In the genomic region with DNA sequence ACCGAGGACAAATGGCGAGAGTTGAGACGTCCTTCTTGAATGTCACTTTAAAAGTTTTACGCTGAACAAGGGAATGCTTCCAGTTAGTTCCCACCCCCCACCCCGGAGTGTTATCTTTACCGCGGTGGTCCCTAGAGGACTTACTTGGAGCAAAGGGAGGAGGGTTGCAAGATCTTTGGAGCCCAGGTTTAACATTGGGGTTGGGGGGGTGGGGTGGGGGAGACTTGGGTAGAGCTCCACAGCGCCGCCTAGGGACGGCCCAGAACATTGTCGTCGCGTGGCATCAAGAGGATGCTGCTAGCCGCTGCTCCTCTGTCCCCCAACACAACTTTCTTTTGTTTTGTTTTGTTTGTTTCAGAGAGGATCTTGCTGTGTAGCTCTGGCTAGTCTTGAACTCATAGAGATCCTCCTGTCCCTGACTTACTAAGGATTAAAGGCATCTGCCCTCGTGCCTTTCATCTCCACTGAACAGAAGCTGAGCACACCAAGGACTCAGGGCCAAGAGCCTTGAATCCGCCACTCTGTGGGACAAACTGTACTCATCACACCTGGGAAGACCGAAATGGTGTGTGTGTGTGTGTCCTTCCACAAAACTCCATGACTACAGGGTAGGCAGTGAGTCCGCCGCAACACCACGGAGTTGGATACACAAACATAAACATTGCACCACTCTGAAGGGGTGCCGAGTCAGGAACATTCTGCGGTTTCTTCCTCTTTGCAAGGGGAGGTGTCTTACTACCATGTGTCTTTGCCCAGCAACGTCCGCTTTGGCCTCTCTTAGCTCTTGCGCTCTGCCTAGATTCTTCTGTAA, we compare ENCODE assay signal across 8 mouse cellular contexts. TPM values are rescaled to one million over a fixed set of nuclear protein-coding genes. Genes with fewer than 3 reads are reported as not detected.
DNase-seq lines count a peak whose midpoint lies in the region; ATAC-seq and TF ChIP-seq lines count a peak whose summit lies in the region.

No protein-coding gene starts in this region.

- peak overlapping the region; percentile 100 for H3K27ac ChIP-seq in cerebellum, adult 2 months (ENCODE audit: insufficient read depth, low read length)
- H3K27ac ChIP-seq in forebrain, embryonic 16.5 days (ENCODE audit: low read length) = peak overlapping the region; percentile 99
- peak overlapping the region; percentile 95 for H3K27ac ChIP-seq in hindbrain, embryonic 16.5 days (ENCODE audit: low read depth, low read length)
- H3K27ac ChIP-seq in spleen, adult 2 months (ENCODE audit: insufficient read depth, low read length) = peak overlapping the region; percentile 100

- peak overlapping the region; percentile 75 for H3K4me3 ChIP-seq in cerebellum, adult 2 months (replicated peaks; ENCODE audit: insufficient read depth, low read depth, low read length)
- peak overlapping the region; percentile 83 for H3K4me3 ChIP-seq in forebrain, embryonic 16.5 days (replicated peaks; ENCODE audit: low read length)
- peak overlapping the region; percentile 64 for H3K4me3 ChIP-seq in hindbrain, embryonic 16.5 days (ENCODE audit: low read length)
- H3K4me3 ChIP-seq in spleen, adult 2 months (ENCODE audit: extremely low read depth, insufficient read depth, insufficient read length) = peak overlapping the region; percentile 91

- no peaks in the 10 kb centered on the region for H3K36me3 ChIP-seq in forebrain, embryonic 16.5 days (ENCODE audit: control insufficient read depth, insufficient read depth)
- peaks cover 3% of the 10 kb centered on the region; the same call in 1 of the 2 replicates for H3K36me3 ChIP-seq in hindbrain, embryonic 16.5 days (ENCODE audit: control insufficient read depth, insufficient read depth, low read length)
- H3K36me3 ChIP-seq in spleen, adult 2 months (ENCODE audit: control insufficient read depth, insufficient read depth, low read length) = peaks cover 3% of the 10 kb centered on the region

- no peaks in the 10 kb centered on the region for H3K9me3 ChIP-seq in forebrain, embryonic 16.5 days (ENCODE audit: control insufficient read depth, low read length)
- no peaks in the 10 kb centered on the region for H3K9me3 ChIP-seq in hindbrain, embryonic 16.5 days (ENCODE audit: control insufficient read depth, low read length)

- peak; percentile 63 for TF ChIP-seq CTCF in cerebellum, adult 2 months (IDR thresholded peaks at IDR 0.05; ENCODE audit: borderline replicate concordance, insufficient read depth, low read depth, low read length)
- peak; percentile 82 for TF ChIP-seq CTCF in spleen, adult 2 months (IDR thresholded peaks at IDR 0.05; ENCODE audit: extremely low read depth, insufficient read depth, insufficient read length, insufficient replicate concordance)

- peaks cover 21% of the 10 kb centered on the region for H3K4me1 ChIP-seq in cerebellum, adult 2 months (ENCODE audit: control insufficient read depth, insufficient read depth, low read length)
- peaks cover 38% of the 10 kb centered on the region for H3K4me1 ChIP-seq in forebrain, embryonic 16.5 days (replicated peaks; ENCODE audit: control insufficient read depth, insufficient read depth, low read length)
- peaks cover 32% of the 10 kb centered on the region for H3K4me1 ChIP-seq in hindbrain, embryonic 16.5 days (ENCODE audit: control insufficient read depth, insufficient read depth, low read depth, low read length)
- H3K4me1 ChIP-seq in spleen, adult 2 months (ENCODE audit: control insufficient read depth, insufficient read depth, insufficient read length) = no peaks in the 10 kb centered on the region; the same call in 1 of the 2 replicates

- DNase-seq in left cerebral cortex, adult 11 months (ENCODE audit: low spot score) = peak; percentile 57
- no peak for DNase-seq in left cerebral cortex, adult 8-10 months (ENCODE audit: low spot score in 2 of 2)
- peak; percentile 42 to 68 for DNase-seq in cerebellum, adult 2 months
- peak; percentile 79 for DNase-seq in left cerebral cortex, postnatal 4 days
- peak; percentile 69 to 77 for DNase-seq in spleen, adult 2 months (ENCODE audit: low read depth in 1 of 2, low spot score in 2 of 2)

- intact Hi-C loops in left cerebral cortex, postnatal 4 days (cut with DNase I) = loop anchor here (2.0 to 5.0 kb wide), 2 partner anchors 42 to 52 kb away; a partner anchor contains a TSS

- H3K27me3 ChIP-seq in cerebellum, adult 2 months (ENCODE audit: control insufficient read depth, insufficient read depth, low read length) = no peaks in the 10 kb centered on the region
- H3K27me3 ChIP-seq in forebrain, embryonic 16.5 days (replicated peaks; ENCODE audit: control insufficient read depth, insufficient read depth, low read length) = no peaks in the 10 kb centered on the region
- no peaks in the 10 kb centered on the region for H3K27me3 ChIP-seq in hindbrain, embryonic 16.5 days (replicated peaks; ENCODE audit: control insufficient read depth, insufficient read depth, low read length)
- H3K27me3 ChIP-seq in spleen, adult 2 months (ENCODE audit: control insufficient read depth, insufficient read depth, low read length) = no peaks in the 10 kb centered on the region

- H3K9ac ChIP-seq in forebrain, embryonic 16.5 days (replicated peaks; ENCODE audit: low read depth, low read length) = peak overlapping the region; percentile 87
- H3K9ac ChIP-seq in hindbrain, embryonic 16.5 days (ENCODE audit: low read depth, low read length) = peak overlapping the region; percentile 71

- ATAC-seq in forebrain, embryonic 16.5 days = peak; percentile 15
- ATAC-seq in hindbrain, embryonic 16.5 days = no peak
- ATAC-seq in megakaryocyte-erythroid progenitor cell, adult 5-6 weeks (replicated peaks; ENCODE audit: low FRiP score, low TSS enrichment, poor library complexity, severe bottlenecking) = peak; percentile 12

- WGBS in cerebellum, adult 2 months = 34% methylated on average over 25 of the region's 25 CpGs
- 24% methylated on average over 25 of the region's 25 CpGs for WGBS in forebrain, embryonic 16.5 days
- 28% methylated on average over 25 of the region's 25 CpGs for WGBS in hindbrain, embryonic 16.5 days
- 24% methylated on average over 25 of the region's 25 CpGs for WGBS in spleen, adult 2 months

- no peak for TF ChIP-seq POLR2A in cerebellum, adult 2 months (IDR thresholded peaks at IDR 0.05; ENCODE audit: borderline replicate concordance, insufficient read depth, low read length)
- TF ChIP-seq POLR2A in spleen, adult 2 months (IDR thresholded peaks at IDR 0.05; ENCODE audit: low read depth, low read length) = no peak

- H3K4me2 ChIP-seq in forebrain, embryonic 16.5 days (ENCODE audit: low read length) = peak overlapping the region; percentile 74
- peak overlapping the region; percentile 87 for H3K4me2 ChIP-seq in hindbrain, embryonic 16.5 days (ENCODE audit: low read length)

RNA-seq across cellular contexts. Expression of a gene that starts 52.1 kb away (rescaled TPM):
- 100 to 1,000 TPM; 131 to 191 (median 161) TPM for total RNA-seq in left cerebral cortex, adult 8-10 months (2022)
- 137 and 148 TPM in 2 replicates for polyA plus RNA-seq in cerebellum, adult 2 months (2012; rRNA removed)
- 102 and 113 TPM in 2 replicates for polyA plus RNA-seq in forebrain, embryonic 16.5 days (2015; fragmentation: Nextera tagmentation; extraction: Ambion mirVana)
- polyA plus RNA-seq in hindbrain, embryonic 16.5 days (2015; fragmentation: Nextera tagmentation; extraction: Ambion mirVana) = 97.0 and 106 TPM in 2 replicates
- 100 to 1,000 TPM; 180 to 193 TPM for total RNA-seq in left cerebral cortex, postnatal 4 days (2021)
- 51.7 and 55.0 TPM in 2 replicates for total RNA-seq in megakaryocyte-erythroid progenitor cell, adult 5-6 weeks (2014; fragmentation: Nextera tagmentation)
- total RNA-seq in megakaryocyte-erythroid progenitor cell, adult 5-6 weeks (2017) = 31.6 and 40.3 TPM in 2 replicates
- polyA plus RNA-seq in spleen, adult 2 months (2012; rRNA removed) = 39.2 and 47.4 TPM in 2 replicates

RNA-seq across cellular contexts. Expression of a gene that starts 52.8 kb away (rescaled TPM):
- total RNA-seq in left cerebral cortex, adult 8-10 months (2022) = 10 to 100 TPM; 21.6 to 50.5 (median 28.7) TPM
- 62.5 and 67.1 TPM in 2 replicates for polyA plus RNA-seq in cerebellum, adult 2 months (2012; rRNA removed)
- polyA plus RNA-seq in forebrain, embryonic 16.5 days (2015; fragmentation: Nextera tagmentation; extraction: Ambion mirVana) = 44.1 and 47.8 TPM in 2 replicates
- polyA plus RNA-seq in hindbrain, embryonic 16.5 days (2015; fragmentation: Nextera tagmentation; extraction: Ambion mirVana) = 27.1 and 29.0 TPM in 2 replicates
- 10 to 100 TPM; 17.2 to 18.9 TPM for total RNA-seq in left cerebral cortex, postnatal 4 days (2021)
- total RNA-seq in megakaryocyte-erythroid progenitor cell, adult 5-6 weeks (2014; fragmentation: Nextera tagmentation) = 18.4 and 29.1 TPM in 2 replicates
- 73.3 and 79.0 TPM in 2 replicates for total RNA-seq in megakaryocyte-erythroid progenitor cell, adult 5-6 weeks (2017)
- 44.3 and 55.8 TPM in 2 replicates for polyA plus RNA-seq in spleen, adult 2 months (2012; rRNA removed)

Comparison
In these comparisons a context has a peak if more than half of its experiments do, and no peak if none do; other contexts are left out.
1. DNase-seq: peak in left cerebral cortex, adult 11 months (single experiment), cerebellum, adult 2 months (2 of 2), left cerebral cortex, postnatal 4 days (single experiment) and spleen, adult 2 months (2 of 2); none in left cerebral cortex, adult 8-10 months (0 of 2).
2. Peak in every context shown above with its lines, with median percentiles within 50 percentile points of each other: H3K27ac ChIP-seq and H3K4me3 ChIP-seq.